Mouse (Mus musculus): ENCODE measurements at regions not wholly inside any gene's neighbourhood (a gene's known extent, or its start where the extent isn't known, plus 50 kb on each side); places are given as distances from the start of the nearest gene placed in this dataset.

GRCm38 (mm10) chr13:70168906-70169305, 366.7 kb downstream of the Med10 start:
- intact Hi-C loops (cut with DNase I): no loop called here
- DNase-seq (ENCODE audit: low spot score in 2 of 2): no peak

- intact Hi-C loops (cut with DNase I): no loop called here
- no peak for DNase-seq (ENCODE audit: low spot score in 2 of 2)
These were observed 374.9 kb downstream of the Med10 start for GRCm38 (mm10) chr13:70177066-70177465.

- intact Hi-C loops (cut with DNase I): no loop called here
- DNase-seq (ENCODE audit: low spot score in 2 of 2): no peak
These were observed 375.9 kb downstream of the Med10 start for GRCm38 (mm10) chr13:70178073-70178491.

- intact Hi-C loops (cut with DNase I): loop anchor here (10.0 kb wide), 1 partner anchor 104 kb away; no protein-coding TSS in a partner anchor
- no peak for DNase-seq (ENCODE audit: low spot score in 2 of 2)
These were observed 388.8 kb downstream of the Med10 start for GRCm38 (mm10) chr13:70190978-70191377.

- intact Hi-C loops (cut with DNase I): loop anchor here (10.0 kb wide), 1 partner anchor 102 kb away; no protein-coding TSS in a partner anchor
- peak; percentile 23 to 47 for DNase-seq (ENCODE audit: low spot score in 2 of 2)
These were observed 390.2 kb downstream of the Med10 start for GRCm38 (mm10) chr13:70192101-70193025.

- no peak for DNase-seq (ENCODE audit: low spot score in 2 of 2)
- intact Hi-C loops (cut with DNase I): loop anchor here (10.0 kb wide), 1 partner anchor 102 kb away; no protein-coding TSS in a partner anchor
These were observed 391.1 kb downstream of the Med10 start for GRCm38 (mm10) chr13:70193270-70193669.

- intact Hi-C loops (cut with DNase I): loop anchor here (10.0 kb wide), 1 partner anchor 99 kb away; no protein-coding TSS in a partner anchor
- DNase-seq (ENCODE audit: low spot score in 2 of 2): no peak
These were observed 393.7 kb downstream of the Med10 start for GRCm38 (mm10) chr13:70195854-70196253.

- DNase-seq (ENCODE audit: low spot score in 2 of 2): no peak
- intact Hi-C loops (cut with DNase I): loop anchor here (10.0 kb wide), 1 partner anchor 96 kb away; no protein-coding TSS in a partner anchor
These were observed 396.4 kb downstream of the Med10 start for GRCm38 (mm10) chr13:70198638-70199037.

GRCm38 (mm10) chr13:70199087-70199486, 396.9 kb downstream of the Med10 start:
- intact Hi-C loops (cut with DNase I): loop anchor here (10.0 kb wide), 1 partner anchor 96 kb away; no protein-coding TSS in a partner anchor
- DNase-seq (ENCODE audit: low spot score in 2 of 2): no peak

- no peak for DNase-seq (ENCODE audit: low spot score in 2 of 2)
- intact Hi-C loops (cut with DNase I): no loop called here
These were observed 403.1 kb downstream of the Med10 start for GRCm38 (mm10) chr13:70205334-70205733.

GRCm38 (mm10) chr13:70210158-70210557, 408.0 kb downstream of the Med10 start:
- DNase-seq (ENCODE audit: low spot score in 2 of 2): no peak
- intact Hi-C loops (cut with DNase I): no loop called here

- intact Hi-C loops (cut with DNase I): no loop called here
- DNase-seq (ENCODE audit: low spot score in 2 of 2): no peak
These were observed 410.8 kb downstream of the Med10 start for GRCm38 (mm10) chr13:70213017-70213416.

GRCm38 (mm10) chr13:70213622-70214021, 411.4 kb downstream of the Med10 start:
- intact Hi-C loops (cut with DNase I): no loop called here
- no peak for DNase-seq (ENCODE audit: low spot score in 2 of 2)

- intact Hi-C loops (cut with DNase I): no loop called here
- no peak for DNase-seq (ENCODE audit: low spot score in 2 of 2)
These were observed 411.9 kb downstream of the Med10 start for GRCm38 (mm10) chr13:70214022-70214654.

- DNase-seq (ENCODE audit: low spot score in 2 of 2): no peak
- intact Hi-C loops (cut with DNase I): no loop called here
These were observed 413.9 kb downstream of the Med10 start for GRCm38 (mm10) chr13:70216134-70216533.

GRCm38 (mm10) chr13:70217429-70218133, 415.4 kb downstream of the Med10 start:
- intact Hi-C loops (cut with DNase I): no loop called here
- DNase-seq (ENCODE audit: low spot score in 2 of 2): peak in 1 of 2 experiments; percentile 15

GRCm38 (mm10) chr13:70223485-70223884, 413.9 kb downstream of the Ice1 start:
- DNase-seq (ENCODE audit: low spot score in 2 of 2): no peak
- intact Hi-C loops (cut with DNase I): no loop called here

GRCm38 (mm10) chr13:70227167-70227566, 410.3 kb downstream of the Ice1 start:
- intact Hi-C loops (cut with DNase I): no loop called here
- no peak for DNase-seq (ENCODE audit: low spot score in 2 of 2)

- intact Hi-C loops (cut with DNase I): loop anchor here (5.0 kb wide), 1 partner anchor 492 kb away; no protein-coding TSS in a partner anchor
- DNase-seq (ENCODE audit: low spot score in 2 of 2): peak; percentile 79 to 83
These were observed 403.3 kb downstream of the Ice1 start for GRCm38 (mm10) chr13:70233896-70234799.
